Mouse (Mus musculus): ENCODE results near the gene Gm29797.

Gm29797 gene

GRCm38 (mm10) chr2:181696801-181697420, 40.1 kb downstream of the Gm29797 start:
- no peak for DNase-seq (ENCODE audit: low spot score)

- no peak for DNase-seq (ENCODE audit: low spot score)
These were observed 41.4 kb downstream of the Gm29797 start, which contains the start of gene Lkaaear1 for GRCm38 (mm10) chr2:181698241-181698640. TSS of gene Lkaaear1 (minus strand) at chr2:181698442.

GRCm38 (mm10) chr2:181706668-181707067, 49.8 kb downstream of the Gm29797 start:
- DNase-seq (ENCODE audit: low spot score) = no peak

All from ovary, postnatal 10 days (tissue).